Mouse (Mus musculus) limb, embryonic 10.5 days (tissue): Measurements from ENCODE around the gene Gltpd2. TPM values are rescaled to one million over a fixed set of nuclear protein-coding genes. Genes with fewer than 3 reads are reported as not detected.
"Not testable (repeated sequence)": the region's sequence is repeated elsewhere in the genome, so short reads cannot be mapped to it uniquely, and the experiment has no call there.

ENCODE experiments used
- DNase-seq: peaks from one replicate; pipeline ENCODE4 v3.0.0-alpha.2; 2017; ENCODE audit warnings: low spot score
- H3K27ac ChIP-seq: fragments of 300-500 bp; sonication (generic); 2 replicates; pipeline ENCODE4 v1.5.1; 2016; ENCODE audit warnings: mild to moderate bottlenecking
- H3K27me3 ChIP-seq: fragments of 300-500 bp; sonication (generic); 2 replicates; pipeline ENCODE4 v1.6.1; 2016; ENCODE audit warnings: low read depth, mild to moderate bottlenecking; ENCODE audit not compliant: poor library complexity, severe bottlenecking
- H3K36me3 ChIP-seq: fragments of 300-500 bp; sonication (generic); 2 replicates; pipeline ENCODE4 v1.6.1; 2016; ENCODE audit warnings: mild to moderate bottlenecking, moderate library complexity
- H3K4me1 ChIP-seq: fragments of 300-500 bp; sonication (generic); 2 replicates; pipeline ENCODE4 v1.6.1; 2016
- H3K4me3 ChIP-seq: fragments of 300-500 bp; sonication (generic); 2 replicates; pipeline ENCODE4 v1.5.1; 2016; ENCODE audit warnings: mild to moderate bottlenecking, moderate library complexity
- H3K9me3 ChIP-seq: fragments of 300-500 bp; sonication (generic); replicated peaks from 2 replicates; pipeline ENCODE4 v1.6.1; 2016; ENCODE audit warnings: mild to moderate bottlenecking
- WGBS: fragments of 180-500 bp; shearing (Covaris S2); methylation state at CpG from one replicate; pipeline ENCODE4 v1.1.7; 2016; 5-methylcytosine and 5-hydroxymethylcytosine counted together
- polyA plus RNA-seq: library from polyadenylated mRNA; unstranded; fragments of >200 nt; fragmentation: Nextera tagmentation; extraction: Ambion mirVana; gene quantifications from 2 replicates; pipeline ENCODE4 v1.2.1, GENCODE M21; 2016

Gltpd2 gene
- 0.16 and 0.19 TPM in 2 replicates for polyA plus RNA-seq

DNA sequence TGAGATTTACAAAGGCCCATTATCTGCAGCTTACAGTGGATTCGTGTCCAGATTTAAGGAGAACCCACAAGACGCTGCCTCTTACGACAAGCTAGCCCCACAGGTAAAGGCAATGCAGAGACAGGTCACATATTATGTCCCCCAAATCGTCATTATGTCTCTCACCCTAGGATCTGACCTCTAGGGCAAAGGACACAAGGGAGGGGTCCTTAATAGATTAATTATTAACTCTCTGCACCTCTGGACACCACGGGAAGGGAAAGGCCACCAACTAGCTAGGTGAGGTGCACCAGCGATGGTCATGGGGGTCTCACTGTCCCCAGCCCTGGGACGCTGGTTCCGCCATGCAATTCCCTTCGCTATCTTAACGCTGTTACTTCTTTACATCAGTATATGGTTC lies at the start of gene Gltpd2:
Gene Gltpd2 (plus strand): TSS at position 274 of the 400 bp plus-strand sequence.
- 81% methylated on average over 10 of the region's 10 CpGs for WGBS
- H3K9me3 ChIP-seq, result no peaks in the 10 kb centered on the region

DNA sequence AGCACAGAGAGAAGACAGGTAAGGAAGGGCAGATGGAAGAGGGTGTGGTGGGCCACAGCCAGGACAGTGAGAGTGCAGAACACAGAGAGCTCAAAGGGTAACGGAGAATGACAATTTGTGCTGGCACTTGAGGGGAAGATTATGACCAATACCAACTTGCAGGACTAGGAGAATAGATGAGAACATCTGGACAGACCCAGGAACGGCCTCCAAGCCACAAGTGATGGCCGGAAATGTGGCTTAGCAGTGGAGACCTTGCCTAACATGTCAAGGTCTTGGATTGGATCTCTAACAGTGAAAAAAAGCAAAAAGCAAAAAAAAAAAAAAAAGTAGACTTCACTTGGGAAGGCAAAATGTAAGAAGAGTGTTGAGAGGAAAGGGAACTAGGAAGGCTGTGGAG lies 49.2 kb upstream of the Gltpd2 start:
- no peaks in the 10 kb centered on the region for H3K36me3 ChIP-seq
- no peak overlapping the region for H3K4me3 ChIP-seq
- 89% methylated on average over 3 of the region's 3 CpGs for WGBS
- H3K4me1 ChIP-seq, result peaks cover 12% of the 10 kb centered on the region
- peaks cover 26% of the 10 kb centered on the region for H3K27me3 ChIP-seq
- DNase-seq, result no peak
- no peaks in the 10 kb centered on the region for H3K9me3 ChIP-seq
- H3K27ac ChIP-seq, result no peak overlapping the region

More for the DNA sequence above, at the start of gene Gltpd2:
- H3K27ac ChIP-seq, result peak within 1 kb of the TSS; percentile 82
- peaks cover 16% of the 10 kb centered on the region for H3K27me3 ChIP-seq
- H3K4me1 ChIP-seq, result peaks cover 15% of the 10 kb centered on the region
- peak within 1 kb of the TSS; percentile 51 for H3K4me3 ChIP-seq
- no peaks in the 10 kb centered on the region for H3K36me3 ChIP-seq
- no peak for DNase-seq

GRCm38 (mm10) chr11:70472716-70473115 lies 46.3 kb upstream of the Gltpd2 start:
- no peaks in the 10 kb centered on the region for H3K9me3 ChIP-seq
- H3K4me1 ChIP-seq, result no peaks in the 10 kb centered on the region
- H3K27ac ChIP-seq, result no peak overlapping the region
- DNase-seq, result no peak
- H3K4me3 ChIP-seq, result no peak overlapping the region
- H3K36me3 ChIP-seq, result no peaks in the 10 kb centered on the region
- no peaks in the 10 kb centered on the region for H3K27me3 ChIP-seq

GRCm38 (mm10) chr11:70473291-70473690 lies 45.7 kb upstream of the Gltpd2 start:
- not testable (repeated sequence) for H3K27ac ChIP-seq, DNase-seq, H3K36me3 ChIP-seq, H3K9me3 ChIP-seq, H3K4me1 ChIP-seq, H3K27me3 ChIP-seq, H3K4me3 ChIP-seq
- WGBS, result 93% methylated on average over 5 of the region's 5 CpGs

- H3K4me1 ChIP-seq, result no peaks in the 10 kb centered on the region
- H3K4me3 ChIP-seq, result no peak overlapping the region
- H3K9me3 ChIP-seq, result no peaks in the 10 kb centered on the region
- no peak for DNase-seq
- no peaks in the 10 kb centered on the region for H3K36me3 ChIP-seq
- no peaks in the 10 kb centered on the region for H3K27me3 ChIP-seq
- 82% methylated on average over 12 of the region's 12 CpGs for WGBS
- no peak overlapping the region for H3K27ac ChIP-seq
Measured at GRCm38 (mm10) chr11:70474872-70475534, 44.0 kb upstream of the Gltpd2 start.

- Histone ChIP-seq H3K4me1 (no peaks in the 10 kb centered on the region), H3K36me3 (no peaks in the 10 kb centered on the region), H3K27me3 (no peaks in the 10 kb centered on the region), H3K27ac (no peak overlapping the region), H3K4me3 (no peak overlapping the region), H3K9me3 (no peaks in the 10 kb centered on the region)
- WGBS, result 71% methylated on average over 2 of the region's 2 CpGs
- DNase-seq, result no peak
Measured at GRCm38 (mm10) chr11:70485498-70485897, 33.5 kb upstream of the Gltpd2 start.

DNA sequence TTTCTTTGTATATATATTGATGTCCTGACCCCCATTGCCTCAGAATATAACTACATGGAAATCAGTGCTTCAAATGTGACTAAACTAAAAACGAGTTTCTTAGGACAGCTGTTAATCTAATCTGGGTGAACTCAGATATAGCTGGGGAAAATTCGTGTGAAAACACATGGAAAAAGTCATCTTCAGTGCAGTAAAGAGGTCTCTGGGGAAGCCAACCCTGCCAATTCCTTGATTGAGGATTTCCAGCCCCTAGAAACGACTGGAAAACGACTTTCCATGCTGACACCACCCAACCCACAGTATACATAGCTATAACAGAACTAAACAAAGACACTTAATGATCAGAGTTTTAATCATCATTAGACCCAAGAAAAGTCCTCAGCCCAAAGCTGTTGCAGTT lies 31.2 kb upstream of the Gltpd2 start:
- Histone ChIP-seq H3K27ac (no peak overlapping the region), H3K36me3 (no peaks in the 10 kb centered on the region), H3K9me3 (no peaks in the 10 kb centered on the region), H3K27me3 (no peaks in the 10 kb centered on the region), H3K4me1 (no peaks in the 10 kb centered on the region), H3K4me3 (no peak overlapping the region)
- WGBS, result 54% methylated on average over 4 of the region's 4 CpGs
- DNase-seq, result no peak

DNA sequence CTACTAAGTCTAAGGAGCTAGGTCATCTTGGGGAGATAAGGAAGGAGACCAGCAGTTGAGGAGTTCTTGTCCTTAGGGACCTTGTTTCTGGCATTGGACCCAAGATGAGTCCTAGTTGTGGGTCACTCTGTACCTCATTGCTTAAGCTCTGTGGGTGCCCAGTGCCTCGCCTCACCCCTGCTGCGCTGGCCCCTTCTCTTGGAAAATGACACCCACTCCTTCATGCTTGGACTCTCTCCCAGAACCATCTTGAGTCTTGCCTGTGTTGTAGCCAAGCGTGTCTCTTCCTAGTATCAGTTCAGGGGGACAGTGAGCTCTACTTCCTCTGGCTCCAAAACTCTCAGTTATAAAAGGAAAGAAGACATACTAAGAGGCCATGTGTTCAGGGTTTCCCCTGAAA lies 29.9 kb upstream of the Gltpd2 start:
- no peaks in the 10 kb centered on the region for H3K27me3 ChIP-seq
- WGBS, result 88% methylated on average over 3 of the region's 3 CpGs
- no peak for DNase-seq

GRCm38 (mm10) chr11:70489684-70490083 lies 29.3 kb upstream of the Gltpd2 start:
- no peaks in the 10 kb centered on the region for H3K36me3 ChIP-seq
- WGBS, result 90% methylated on average over 6 of the region's 6 CpGs
- H3K4me1 ChIP-seq, result no peaks in the 10 kb centered on the region
- no peak overlapping the region for H3K27ac ChIP-seq
- H3K9me3 ChIP-seq, result no peaks in the 10 kb centered on the region
- DNase-seq, result no peak
- H3K4me3 ChIP-seq, result no peak overlapping the region
- H3K27me3 ChIP-seq, result no peaks in the 10 kb centered on the region

More for the DNA sequence above, 29.9 kb upstream of the Gltpd2 start:
- Histone ChIP-seq H3K4me1 (no peaks in the 10 kb centered on the region), H3K27ac (no peak overlapping the region), H3K9me3 (no peaks in the 10 kb centered on the region), H3K4me3 (no peak overlapping the region), H3K36me3 (no peaks in the 10 kb centered on the region)

GRCm38 (mm10) chr11:70499566-70500475 lies 19.2 kb upstream of the Gltpd2 start:
- Histone ChIP-seq H3K27me3 (peaks cover 2% of the 10 kb centered on the region), H3K4me3 (no peak overlapping the region), H3K4me1 (no peaks in the 10 kb centered on the region), H3K36me3 (no peaks in the 10 kb centered on the region), H3K27ac (no peak overlapping the region), H3K9me3 (no peaks in the 10 kb centered on the region)
- 82% methylated on average over 14 of the region's 14 CpGs for WGBS
- DNase-seq, result no peak

GRCm38 (mm10) chr11:70500476-70500812 lies 18.6 kb upstream of the Gltpd2 start:
- H3K4me1 ChIP-seq, result no peaks in the 10 kb centered on the region
- H3K4me3 ChIP-seq, result no peak overlapping the region
- no peak for DNase-seq
- 88% methylated on average over 1 of the region's 1 CpGs for WGBS
- no peaks in the 10 kb centered on the region for H3K36me3 ChIP-seq
- H3K27ac ChIP-seq, result no peak overlapping the region
- H3K27me3 ChIP-seq, result peaks cover 8% of the 10 kb centered on the region
- no peaks in the 10 kb centered on the region for H3K9me3 ChIP-seq

DNA sequence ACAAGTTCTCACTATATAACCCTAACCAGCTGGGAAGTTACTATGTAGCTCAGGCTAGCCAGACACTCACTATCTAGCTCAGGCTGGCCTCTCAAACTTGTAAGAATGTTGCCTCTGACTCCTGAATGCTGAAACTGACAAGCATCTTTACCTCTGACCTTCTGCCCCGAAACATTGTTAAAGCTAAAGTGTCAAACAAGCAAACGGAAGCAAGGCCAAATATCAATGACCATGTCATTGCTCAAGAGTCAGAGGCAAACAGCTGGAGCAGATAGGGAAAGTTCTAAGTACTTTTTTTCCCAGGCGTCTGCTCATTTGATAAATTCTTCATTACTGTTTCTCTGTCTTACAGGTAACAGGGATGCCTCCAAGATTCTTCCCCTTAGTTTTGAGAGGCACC lies 17.0 kb upstream of the Gltpd2 start:
- DNase-seq, result no peak
- Histone ChIP-seq H3K27ac (no peak overlapping the region), H3K4me1 (no peaks in the 10 kb centered on the region), H3K9me3 (no peaks in the 10 kb centered on the region), H3K4me3 (no peak overlapping the region), H3K27me3 (peaks cover 12% of the 10 kb centered on the region), H3K36me3 (no peaks in the 10 kb centered on the region)
- WGBS, result 84% methylated on average over 3 of the region's 3 CpGs

DNA sequence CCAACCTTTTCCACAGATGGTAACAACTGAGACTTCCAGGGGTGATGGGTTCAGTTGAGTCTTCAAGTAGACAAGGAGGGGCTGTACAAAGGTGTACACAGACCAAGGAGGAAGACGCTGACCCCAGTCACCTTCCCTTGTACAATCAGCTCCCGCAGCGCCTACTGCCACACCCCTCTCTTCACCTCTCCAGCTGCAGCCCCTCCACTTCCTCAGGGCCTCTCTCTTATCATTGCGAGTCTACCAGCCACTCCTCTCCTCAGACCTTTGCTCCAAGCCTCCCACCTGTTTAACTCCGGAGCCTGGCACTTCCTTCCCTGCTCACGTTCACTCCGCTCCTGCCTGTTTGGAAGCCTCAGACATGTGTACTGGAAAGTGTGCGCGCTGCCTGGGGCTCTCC lies 14.0 kb upstream of the Gltpd2 start, which contains the start of gene Tm4sf5:
Gene Tm4sf5 (plus strand): TSS at position 275 of the 400 bp plus-strand sequence.
- peaks cover 5% of the 10 kb centered on the region for H3K4me1 ChIP-seq
- H3K9me3 ChIP-seq, result no peaks in the 10 kb centered on the region
- WGBS, result 80% methylated on average over 9 of the region's 9 CpGs
- H3K36me3 ChIP-seq, result no peaks in the 10 kb centered on the region
- H3K27ac ChIP-seq, result no peak within 1 kb of the TSS
- peaks cover 30% of the 10 kb centered on the region for H3K27me3 ChIP-seq
- no peak within 1 kb of the TSS for H3K4me3 ChIP-seq
- no peak for DNase-seq
